Comparison of ENCODE assay signal across 12 mouse cellular contexts in genomic region chr8:12928033-12928432, GRCm38 (mm10). TPM values are rescaled to one million over a fixed set of nuclear protein-coding genes. Genes with fewer than 3 reads are reported as not detected.
DNase-seq lines count a peak whose midpoint lies in the region; ATAC-seq and TF ChIP-seq lines count a peak whose summit lies in the region.
"Had no signal": no experiment of that assay in that cellular context is flagged by ENCODE, and none has a peak within 500 bp of the region (broad histone marks: within the 10 kb centered on the region; RNA-seq: fewer than 3 reads in every experiment).

No protein-coding gene starts in this region.

- peaks cover 76% of the 10 kb centered on the region for H3K4me1 ChIP-seq in kidney, embryonic 15.5 days
- H3K4me1 ChIP-seq in kidney, embryonic 14.5 days (ENCODE audit: control insufficient read depth, insufficient read depth, low read length): peaks cover 45% of the 10 kb centered on the region
- peaks cover 3% of the 10 kb centered on the region; the same call in 1 of the 2 replicates for H3K4me1 ChIP-seq in midbrain, embryonic 16.5 days (ENCODE audit: control insufficient read depth, insufficient read depth, low read length)
- peaks cover 48% of the 10 kb centered on the region for H3K4me1 ChIP-seq in midbrain, embryonic 10.5 days
- H3K4me1 ChIP-seq in stomach, postnatal 0 days (replicated peaks; ENCODE audit: control insufficient read depth, insufficient read depth): no peaks in the 10 kb centered on the region

- TF ChIP-seq EP300 in stomach, postnatal 0 days (optimal IDR thresholded peaks at IDR 0.05): no peak

- H3K9me3 ChIP-seq in kidney, embryonic 15.5 days (replicated peaks): no peaks in the 10 kb centered on the region
- H3K9me3 ChIP-seq in kidney, embryonic 14.5 days (ENCODE audit: control insufficient read depth, low read length): no peaks in the 10 kb centered on the region
- no peaks in the 10 kb centered on the region for H3K9me3 ChIP-seq in midbrain, embryonic 16.5 days (replicated peaks; ENCODE audit: control insufficient read depth, low read length, poor library complexity, severe bottlenecking)
- no peaks in the 10 kb centered on the region for H3K9me3 ChIP-seq in midbrain, embryonic 10.5 days (replicated peaks)
- no peaks in the 10 kb centered on the region for H3K9me3 ChIP-seq in stomach, postnatal 0 days (ENCODE audit: control insufficient read depth, low read length)
- H3K9me3 ChIP-seq: G1E; limb, embryonic 12.5 days had no signal

- 80% methylated on average over 8 of the region's 8 CpGs for WGBS in kidney, embryonic 15.5 days
- WGBS in kidney, embryonic 14.5 days: 82% methylated on average over 8 of the region's 8 CpGs
- 89% methylated on average over 8 of the region's 8 CpGs for WGBS in midbrain, embryonic 16.5 days
- WGBS in midbrain, embryonic 10.5 days: 93% methylated on average over 8 of the region's 8 CpGs
- 76% methylated on average over 8 of the region's 8 CpGs for WGBS in stomach, postnatal 0 days

- H3K4me2 ChIP-seq in kidney, embryonic 15.5 days: peak overlapping the region; percentile 43
- H3K4me2 ChIP-seq in kidney, embryonic 14.5 days (replicated peaks; ENCODE audit: low read depth, low read length): no peak overlapping the region
- H3K4me2 ChIP-seq in midbrain, embryonic 16.5 days (ENCODE audit: low read length): peak overlapping the region; percentile 4; the same call in 1 of the 2 replicates
- H3K4me2 ChIP-seq in stomach, postnatal 0 days (replicated peaks; ENCODE audit: low read depth): 0 out of 2 replicates have a peak overlapping the region, but pooled peaks have one; percentile 8
- H3K4me2 ChIP-seq: limb, embryonic 12.5 days had no signal

- H3K27ac ChIP-seq in kidney, embryonic 15.5 days: peak overlapping the region; percentile 81
- no peak overlapping the region for H3K27ac ChIP-seq in kidney, embryonic 14.5 days (ENCODE audit: low read depth, low read length)
- no peak overlapping the region for H3K27ac ChIP-seq in midbrain, embryonic 16.5 days (ENCODE audit: low read length)
- no peak overlapping the region for H3K27ac ChIP-seq in midbrain, embryonic 10.5 days (replicated peaks)
- H3K27ac ChIP-seq in stomach, postnatal 0 days (replicated peaks): peak overlapping the region; percentile 36; the same call in 1 of the 2 replicates
- H3K27ac ChIP-seq: limb, embryonic 12.5 days; macrophage had no signal

- no peaks in the 10 kb centered on the region for H3K36me3 ChIP-seq in kidney, embryonic 15.5 days
- H3K36me3 ChIP-seq in kidney, embryonic 14.5 days (ENCODE audit: control insufficient read depth, insufficient read depth, low read length): no peaks in the 10 kb centered on the region
- no peaks in the 10 kb centered on the region for H3K36me3 ChIP-seq in midbrain, embryonic 16.5 days (ENCODE audit: control insufficient read depth, insufficient read depth, low read length)
- no peaks in the 10 kb centered on the region for H3K36me3 ChIP-seq in midbrain, embryonic 10.5 days
- H3K36me3 ChIP-seq in stomach, postnatal 0 days (ENCODE audit: control insufficient read depth, insufficient read depth, low read length): no peaks in the 10 kb centered on the region
- H3K36me3 ChIP-seq: G1E; limb, embryonic 12.5 days had no signal

- TF ChIP-seq CTCF in stomach, postnatal 0 days (IDR thresholded peaks at IDR 0.05; ENCODE audit: low read depth): no peak

- no peak for DNase-seq in cerebellum, postnatal 4 days (ENCODE audit: low spot score in 2 of 2)
- no peak for DNase-seq in midbrain, embryonic 10.5 days (ENCODE audit: low spot score)
- DNase-seq in stomach, postnatal 0 days (ENCODE audit: low spot score): no peak
- no peak for DNase-seq in left cerebral cortex, adult 8-10 months (ENCODE audit: low spot score in 2 of 2)
- DNase-seq: thymus, postnatal 25 days had no signal

- no peak overlapping the region for H3K9ac ChIP-seq in kidney, embryonic 15.5 days
- H3K9ac ChIP-seq in kidney, embryonic 14.5 days (ENCODE audit: low read depth, low read length): no peak overlapping the region
- no peak overlapping the region for H3K9ac ChIP-seq in midbrain, embryonic 16.5 days (ENCODE audit: low read depth, low read length)
- H3K9ac ChIP-seq in stomach, postnatal 0 days (ENCODE audit: low read length): no peak overlapping the region
- H3K9ac ChIP-seq: limb, embryonic 12.5 days had no signal

- peak; percentile 60 for ATAC-seq in cerebellum, adult (ENCODE audit: insufficient number of reproducible peaks, low FRiP score, low TSS enrichment)
- ATAC-seq in kidney, embryonic 15.5 days (replicated peaks; ENCODE audit: low FRiP score): no peak
- ATAC-seq in kidney, embryonic 14.5 days (ENCODE audit: low FRiP score, low TSS enrichment): no peak
- ATAC-seq in midbrain, embryonic 16.5 days: no peak
- ATAC-seq in stomach, postnatal 0 days (ENCODE audit: low FRiP score, low TSS enrichment): no peak

- H3K4me3 ChIP-seq in kidney, embryonic 15.5 days (replicated peaks): no peak overlapping the region
- H3K4me3 ChIP-seq in kidney, embryonic 14.5 days (ENCODE audit: low read length): no peak overlapping the region
- no peak overlapping the region for H3K4me3 ChIP-seq in midbrain, embryonic 16.5 days (ENCODE audit: low read depth, low read length)
- H3K4me3 ChIP-seq in midbrain, embryonic 10.5 days: no peak overlapping the region
- H3K4me3 ChIP-seq in stomach, postnatal 0 days (ENCODE audit: low read depth, low read length): no peak overlapping the region
- H3K4me3 ChIP-seq: limb, embryonic 12.5 days had no signal

- no peaks in the 10 kb centered on the region for H3K27me3 ChIP-seq in kidney, embryonic 15.5 days
- H3K27me3 ChIP-seq in kidney, embryonic 14.5 days (ENCODE audit: control insufficient read depth, insufficient read depth, low read length): no peaks in the 10 kb centered on the region
- H3K27me3 ChIP-seq in midbrain, embryonic 16.5 days (ENCODE audit: control insufficient read depth, insufficient read depth, low read depth, low read length): no peaks in the 10 kb centered on the region
- no peaks in the 10 kb centered on the region for H3K27me3 ChIP-seq in midbrain, embryonic 10.5 days (ENCODE audit: low read depth, poor library complexity, severe bottlenecking)
- no peaks in the 10 kb centered on the region for H3K27me3 ChIP-seq in stomach, postnatal 0 days (ENCODE audit: control insufficient read depth, insufficient read depth, low read length)
- H3K27me3 ChIP-seq: limb, embryonic 12.5 days had no signal

RNA-seq across cellular contexts. Expression of gene Mcf2l, which starts 54.4 kb away (rescaled TPM):
- polyA plus RNA-seq in kidney, embryonic 15.5 days (2015; fragmentation: Nextera tagmentation; extraction: Ambion mirVana): 18.9 and 22.7 TPM in 2 replicates
- 12.6 and 22.4 TPM in 2 replicates for polyA plus RNA-seq in kidney, embryonic 14.5 days (2014; fragmentation: Nextera tagmentation; extraction: Ambion mirVana)
- 185 and 190 TPM in 2 replicates for polyA plus RNA-seq in midbrain, embryonic 16.5 days (2015; fragmentation: Nextera tagmentation; extraction: Ambion mirVana)
- polyA plus RNA-seq in midbrain, embryonic 10.5 days (2016; fragmentation: Nextera tagmentation; extraction: Ambion mirVana): 26.4 and 42.7 TPM in 2 replicates
- polyA plus RNA-seq in stomach, postnatal 0 days (2015; fragmentation: Nextera tagmentation; extraction: Ambion mirVana): 9.6 TPM in 2 replicates
- total RNA-seq in left cerebral cortex, adult 8-10 months (2022): 100 to 1,000 TPM; 209 to 241 (median 226) TPM
- polyA plus RNA-seq: G1E had no signal

Comparison
In these comparisons a context has a peak if more than half of its experiments do, and no peak if none do; other contexts are left out.
1. H3K27ac ChIP-seq: peak in kidney, embryonic 15.5 days (single experiment) and stomach, postnatal 0 days (single experiment); none in kidney, embryonic 14.5 days (single experiment), midbrain, embryonic 16.5 days (single experiment) and midbrain, embryonic 10.5 days (single experiment).